Mouse (Mus musculus) embryonic facial prominence, embryonic 13.5 days (tissue): ENCODE results near the gene Gm28230. TPM values are rescaled to one million over a fixed set of nuclear protein-coding genes. Genes with fewer than 3 reads are reported as not detected.

Source experiments
- ATAC-seq: fragments of 200-750 bp; cut with Nextera tagmentation; 2 replicates; pipeline ENCODE4 v1.8.0; 2017; ENCODE audit warnings: low read depth; ENCODE audit not compliant: insufficient number of reproducible peaks, insufficient read depth, low FRiP score, low TSS enrichment
- H3K27ac ChIP-seq: fragments of 300-500 bp; sonication (generic); 2 replicates; pipeline ENCODE4 v1.5.1; 2015; ENCODE audit warnings: moderate library complexity, mild to moderate bottlenecking, inconsistent platforms
- H3K27me3 ChIP-seq: fragments of 300-500 bp; sonication (generic); 2 replicates; pipeline ENCODE4 v1.6.1; 2015; ENCODE audit warnings: mild to moderate bottlenecking, inconsistent platforms
- H3K36me3 ChIP-seq: fragments of 300-500 bp; sonication (generic); 2 replicates; pipeline ENCODE4 v1.6.1; 2015; ENCODE audit warnings: mild to moderate bottlenecking, inconsistent platforms
- H3K4me1 ChIP-seq: fragments of 300-500 bp; sonication (generic); 2 replicates; pipeline ENCODE4 v1.6.1; 2015; ENCODE audit warnings: inconsistent platforms
- H3K4me2 ChIP-seq: fragments of 300-500 bp; sonication (generic); 2 replicates; pipeline ENCODE4 v1.6.1; 2015; ENCODE audit warnings: moderate library complexity, mild to moderate bottlenecking, inconsistent platforms
- H3K4me3 ChIP-seq: fragments of 300-500 bp; sonication (generic); 2 replicates; pipeline ENCODE4 v1.5.1; 2015; ENCODE audit warnings: mild to moderate bottlenecking, inconsistent platforms
- H3K9ac ChIP-seq: fragments of 300-500 bp; sonication (generic); 2 replicates; pipeline ENCODE4 v1.6.1; 2015; ENCODE audit warnings: mild to moderate bottlenecking, inconsistent platforms
- H3K9me3 ChIP-seq: fragments of 300-500 bp; sonication (generic); 2 replicates; pipeline ENCODE4 v1.6.1; 2016; ENCODE audit warnings: inconsistent platforms
- WGBS: fragments of 180-500 bp; shearing (Covaris S2); methylation state at CpG from one replicate; pipeline ENCODE4 v1.1.7; 2015; ENCODE audit warnings: mixed read lengths; 5-methylcytosine and 5-hydroxymethylcytosine counted together
- polyA plus RNA-seq: library from polyadenylated mRNA; unstranded; fragments of >200 nt; fragmentation: Nextera tagmentation; extraction: Ambion mirVana; gene quantifications from 2 replicates; pipeline ENCODE4 v1.2.1, GENCODE M21; 2015

The Gm28230 gene
- polyA plus RNA-seq, 1 experiment from 2014 or later = 0.18 TPM

DNA sequence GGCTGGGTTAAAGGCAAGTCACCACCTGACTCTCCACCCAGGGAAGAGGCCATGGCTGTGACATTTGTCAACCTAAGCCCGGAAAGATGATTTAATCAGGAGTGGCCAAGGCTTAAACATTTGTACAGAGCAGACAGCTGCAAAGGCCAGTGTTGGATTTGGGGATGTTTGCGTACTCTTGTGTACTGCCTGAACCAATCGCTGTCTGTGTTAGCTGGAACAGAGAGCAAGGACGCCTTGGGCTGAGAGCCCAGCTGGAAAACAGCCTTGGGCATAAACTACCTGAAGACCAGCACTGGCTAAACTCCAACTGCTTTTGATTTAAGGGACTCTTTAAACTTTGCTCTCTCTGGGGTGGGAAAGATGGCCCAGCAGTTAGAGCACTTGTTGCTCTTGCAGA, 17.9 kb upstream of the Gm28230 start:
- Histone ChIP-seq H3K36me3 (no peaks in the 10 kb centered on the region), H3K27me3 (peaks cover 99% of the 10 kb centered on the region), H3K4me3 (no peak overlapping the region), H3K9me3 (no peaks in the 10 kb centered on the region), H3K4me1 (peaks cover 17% of the 10 kb centered on the region), H3K27ac (no peak overlapping the region), H3K4me2 (no peak overlapping the region), H3K9ac (no peak overlapping the region)
- no peak for ATAC-seq
- 6% methylated on average over 4 of the region's 4 CpGs for WGBS

- WGBS = 5% methylated on average over 5 of the region's 5 CpGs
These were observed 16.8 kb upstream of the Gm28230 start for GRCm38 (mm10) chr2:74709465-74710419.

GRCm38 (mm10) chr2:74710929-74711543, 15.5 kb upstream of the Gm28230 start:
- no peak overlapping the region for H3K4me2 ChIP-seq
- no peak overlapping the region for H3K27ac ChIP-seq
- H3K9ac ChIP-seq = no peak overlapping the region
- ATAC-seq = no peak
- H3K4me1 ChIP-seq = peaks cover 16% of the 10 kb centered on the region
- H3K4me3 ChIP-seq = no peak overlapping the region
- under 1% methylated on average over 16 of the region's 16 CpGs for WGBS
- H3K9me3 ChIP-seq = no peaks in the 10 kb centered on the region
- H3K27me3 ChIP-seq = peaks cover 99% of the 10 kb centered on the region
- no peaks in the 10 kb centered on the region for H3K36me3 ChIP-seq

More at GRCm38 (mm10) chr2:74709465-74710419, 16.8 kb upstream of the Gm28230 start:
- Histone ChIP-seq H3K9ac (no peak overlapping the region), H3K27me3 (peaks cover 99% of the 10 kb centered on the region), H3K4me2 (no peak overlapping the region), H3K36me3 (no peaks in the 10 kb centered on the region), H3K9me3 (no peaks in the 10 kb centered on the region), H3K4me1 (peaks cover 14% of the 10 kb centered on the region), H3K27ac (no peak overlapping the region), H3K4me3 (no peak overlapping the region)
- no peak for ATAC-seq

GRCm38 (mm10) chr2:74711721-74712621, 14.6 kb upstream of the Gm28230 start, which contains the start of the genes Hoxd3 and Hoxd4:
Gene Hoxd3 (plus strand): TSS chr2:74711927.
Gene Hoxd4 (plus strand): TSS chr2:74711929.
- WGBS = under 1% methylated on average over 65 of the region's 65 CpGs
- peak within 1 kb of the TSS; percentile 35 for H3K4me3 ChIP-seq
- no peak within 1 kb of the TSS for H3K27ac ChIP-seq
- peaks cover 19% of the 10 kb centered on the region for H3K4me1 ChIP-seq
- H3K36me3 ChIP-seq = no peaks in the 10 kb centered on the region
- no peak; the same call in 1 of the 2 replicates for ATAC-seq
- peak within 1 kb of the TSS; percentile 46 for H3K9ac ChIP-seq
- H3K27me3 ChIP-seq = peaks cover 99% of the 10 kb centered on the region
- peak within 1 kb of the TSS; percentile 53 for H3K4me2 ChIP-seq
- H3K9me3 ChIP-seq = no peaks in the 10 kb centered on the region

DNA sequence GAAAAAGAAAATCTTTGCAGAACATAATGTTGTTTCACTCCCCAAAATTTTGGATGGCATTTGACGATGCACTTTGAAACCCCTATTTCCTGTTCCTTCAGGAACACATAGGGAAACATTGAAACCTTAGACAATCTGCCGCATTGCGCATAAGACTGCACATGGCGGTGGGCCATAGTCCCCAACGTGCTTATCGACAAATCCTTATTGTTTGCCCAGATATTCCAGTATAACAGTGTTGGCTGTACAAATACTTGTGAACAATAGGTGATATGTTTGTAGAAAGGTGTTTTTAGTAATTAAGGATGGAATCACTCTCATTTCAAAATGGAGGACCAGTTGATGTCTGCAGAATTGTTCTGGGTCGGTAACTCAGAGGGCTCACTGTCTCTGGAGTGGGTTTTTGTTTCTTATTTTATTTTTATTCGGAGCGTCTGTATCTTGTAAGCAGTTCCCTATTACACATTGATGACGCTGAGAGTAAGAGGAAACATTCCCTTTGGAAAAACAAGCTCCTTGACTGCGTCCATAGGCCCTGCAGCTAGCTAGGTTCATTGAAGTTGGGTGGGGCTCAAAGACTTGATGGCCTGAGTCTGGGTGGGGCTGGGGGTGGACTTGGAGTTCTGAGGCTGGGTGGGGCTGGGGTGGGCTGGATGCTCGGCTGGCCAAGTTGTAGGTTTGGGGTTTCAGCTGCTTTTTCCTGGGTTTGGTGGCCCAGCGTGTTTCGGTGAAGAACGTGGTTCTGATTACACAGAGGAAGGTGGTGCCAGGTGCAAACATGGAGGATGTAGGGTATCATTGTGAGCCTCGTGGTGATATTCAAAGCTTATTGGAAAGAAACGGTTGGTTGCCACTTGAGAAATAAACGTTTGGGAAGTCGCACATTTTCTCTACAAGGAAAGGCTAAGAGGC, 13.0 kb upstream of the Gm28230 start:
- no peak overlapping the region for H3K27ac ChIP-seq
- H3K4me1 ChIP-seq = peaks cover 19% of the 10 kb centered on the region
- no peak for ATAC-seq
- H3K9me3 ChIP-seq = no peaks in the 10 kb centered on the region
- WGBS = 4% methylated on average over 19 of the region's 19 CpGs
- H3K4me2 ChIP-seq = no peak overlapping the region
- peaks cover 100% of the 10 kb centered on the region for H3K27me3 ChIP-seq
- H3K9ac ChIP-seq = no peak overlapping the region
- no peak overlapping the region for H3K4me3 ChIP-seq
- no peaks in the 10 kb centered on the region for H3K36me3 ChIP-seq

DNA sequence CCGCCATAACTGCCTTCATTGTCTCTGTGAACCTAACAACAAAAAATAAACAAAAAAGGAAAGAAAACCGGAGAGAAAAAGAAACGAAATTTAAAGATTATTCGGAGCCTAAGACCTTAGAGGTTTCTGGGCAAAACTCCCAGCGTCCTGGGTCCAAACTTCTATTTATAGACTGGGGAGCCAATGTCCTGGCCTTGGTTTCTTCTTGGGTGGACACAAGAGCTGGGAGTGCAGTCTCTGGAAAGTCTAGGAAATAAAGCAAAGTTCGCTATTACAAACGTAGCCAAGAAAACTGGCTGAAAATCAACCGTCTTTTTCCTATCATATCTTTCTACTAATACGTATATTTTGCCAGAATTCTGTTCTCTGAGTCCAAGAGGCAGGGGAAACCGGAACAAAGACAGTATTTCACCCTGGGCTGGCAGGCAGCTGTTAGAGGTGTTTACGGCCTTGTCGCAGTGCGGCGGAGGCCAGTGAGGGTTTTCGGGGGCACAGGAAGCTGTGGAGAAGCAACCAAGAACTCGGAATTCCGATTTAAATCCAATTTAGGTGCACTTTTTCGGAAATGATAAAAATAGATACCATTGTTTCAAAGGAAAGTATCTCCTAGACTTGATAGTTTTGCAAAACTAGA, 12.3 kb upstream of the Gm28230 start:
- WGBS = 4% methylated on average over 18 of the region's 18 CpGs
- Histone ChIP-seq H3K4me3 (no peak overlapping the region), H3K9me3 (no peaks in the 10 kb centered on the region), H3K9ac (no peak overlapping the region), H3K4me2 (no peak overlapping the region), H3K27me3 (peaks cover 100% of the 10 kb centered on the region), H3K27ac (no peak overlapping the region), H3K36me3 (no peaks in the 10 kb centered on the region), H3K4me1 (peaks cover 19% of the 10 kb centered on the region)
- no peak for ATAC-seq

DNA sequence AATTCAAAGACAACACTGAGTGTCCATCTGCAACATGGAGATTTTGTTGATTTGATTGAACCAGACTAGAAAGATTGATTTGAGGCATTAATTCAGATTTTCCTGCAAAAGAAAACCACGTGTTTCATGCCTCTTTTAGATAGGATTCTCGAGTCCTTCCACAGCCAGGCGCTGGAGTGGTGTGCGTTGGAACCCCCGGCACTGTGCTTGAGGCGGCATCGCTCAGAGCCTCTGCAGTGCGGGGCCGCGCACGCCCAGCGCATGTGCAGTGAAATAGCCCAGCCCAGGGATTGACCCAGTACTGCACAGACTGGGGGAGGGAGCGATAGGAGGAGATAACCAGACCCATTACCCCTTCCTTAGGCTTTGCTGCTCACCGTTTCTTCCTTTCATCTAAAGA, 11.6 kb upstream of the Gm28230 start:
- Histone ChIP-seq H3K4me3 (0 out of 2 replicates have a peak overlapping the region, but pooled peaks have one; percentile 3), H3K27me3 (peaks cover 100% of the 10 kb centered on the region), H3K27ac (no peak overlapping the region), H3K4me2 (peak overlapping the region; percentile 9; the same call in 1 of the 2 replicates), H3K9me3 (no peaks in the 10 kb centered on the region), H3K4me1 (peaks cover 19% of the 10 kb centered on the region), H3K36me3 (no peaks in the 10 kb centered on the region), H3K9ac (no peak overlapping the region)
- ATAC-seq = no peak
- under 1% methylated on average over 14 of the region's 14 CpGs for WGBS

- WGBS = 3% methylated on average over 26 of the region's 26 CpGs
- Histone ChIP-seq H3K36me3 (no peaks in the 10 kb centered on the region), H3K9me3 (no peaks in the 10 kb centered on the region), H3K27me3 (peaks cover 100% of the 10 kb centered on the region), H3K4me1 (peaks cover 19% of the 10 kb centered on the region), H3K27ac (no peak overlapping the region), H3K9ac (no peak overlapping the region), H3K4me2 (peak overlapping the region; percentile 61), H3K4me3 (peak overlapping the region; percentile 33)
- peak; percentile 77; the same call in 1 of the 2 replicates for ATAC-seq
These were observed 10.9 kb upstream of the Gm28230 start for GRCm38 (mm10) chr2:74715504-74716241.

- no peak overlapping the region for H3K9ac ChIP-seq
- H3K4me1 ChIP-seq = peaks cover 6% of the 10 kb centered on the region; the same call in 1 of the 2 replicates
- H3K27me3 ChIP-seq = peaks cover 100% of the 10 kb centered on the region
- no peak overlapping the region for H3K4me2 ChIP-seq
- H3K27ac ChIP-seq = no peak overlapping the region
- H3K36me3 ChIP-seq = no peaks in the 10 kb centered on the region
- H3K4me3 ChIP-seq = no peak overlapping the region
- no peak for ATAC-seq
- H3K9me3 ChIP-seq = no peaks in the 10 kb centered on the region
- 9% methylated on average over 2 of the region's 2 CpGs for WGBS
These were observed 6.1 kb upstream of the Gm28230 start for GRCm38 (mm10) chr2:74720384-74720783.
